Mouse (Mus musculus): ENCODE measurements at regions not wholly inside any gene's neighbourhood (a gene's known extent, or its start where the extent isn't known, plus 50 kb on each side); places are given as distances from the start of the nearest gene placed in this dataset.

- Histone ChIP-seq H3K4me2 (ENCODE audit: low read depth, low read length, poor library complexity, severe bottlenecking) (no peak overlapping the region), H3K27me3 (ENCODE audit: insufficient read depth, low read length) (no peaks in the 10 kb centered on the region), H3K4me1 (ENCODE audit: insufficient read depth, low read length) (no peaks in the 10 kb centered on the region), H3K9ac (replicated peaks; ENCODE audit: low read length, poor library complexity, severe bottlenecking) (no peak overlapping the region), H3K27ac (ENCODE audit: low read depth, low read length) (no peak overlapping the region), H3K36me3 (ENCODE audit: insufficient read depth, low read length) (no peaks in the 10 kb centered on the region), H3K9me3 (ENCODE audit: low read length) (no peaks in the 10 kb centered on the region), H3K4me3 (ENCODE audit: low read depth, low read length) (no peak overlapping the region)
- ATAC-seq (ENCODE audit: low FRiP score) = no peak
- 61% methylated on average over 5 of the region's 5 CpGs for WGBS
- TF ChIP-seq CTCF (IDR thresholded peaks at IDR 0.05) = no peak
- DNase-seq (ENCODE audit: low spot score) = peak; percentile 12
Measured at GRCm38 (mm10) chr3:120180931-120181610, 396.8 kb upstream of the Ptbp2 start.

- no peak overlapping the region for H3K9ac ChIP-seq (replicated peaks; ENCODE audit: low read length, poor library complexity, severe bottlenecking)
- no peaks in the 10 kb centered on the region for H3K27me3 ChIP-seq (ENCODE audit: insufficient read depth, low read length)
- no peak overlapping the region for H3K27ac ChIP-seq (ENCODE audit: low read depth, low read length)
- no peak for TF ChIP-seq CTCF (IDR thresholded peaks at IDR 0.05)
- H3K4me2 ChIP-seq (ENCODE audit: low read depth, low read length, poor library complexity, severe bottlenecking) = no peak overlapping the region
- H3K4me1 ChIP-seq (ENCODE audit: insufficient read depth, low read length) = no peaks in the 10 kb centered on the region
- DNase-seq (ENCODE audit: low spot score) (no peak), ATAC-seq (ENCODE audit: low FRiP score) (no peak)
- WGBS = 72% methylated on average over 2 of the region's 2 CpGs
- no peak overlapping the region for H3K4me3 ChIP-seq (ENCODE audit: low read depth, low read length)
- H3K9me3 ChIP-seq (ENCODE audit: low read length) = no peaks in the 10 kb centered on the region
- H3K36me3 ChIP-seq (ENCODE audit: insufficient read depth, low read length) = no peaks in the 10 kb centered on the region
Measured at GRCm38 (mm10) chr3:120175632-120176031, 391.4 kb upstream of the Ptbp2 start.
